Mouse (Mus musculus): ENCODE results near the gene C5ar2.

GRCm38 (mm10) chr7:16272681-16273080 lies 28.7 kb upstream of the C5ar2 start:
- peak; percentile 50 for TF ChIP-seq CTCF (IDR thresholded peaks at IDR 0.05)
- no peak for TF ChIP-seq EP300 (IDR thresholded peaks at IDR 0.05; ENCODE audit: insufficient read depth, low read depth, low read length)

Measured in heart, adult 2 months (tissue).